Mouse (Mus musculus) embryonic facial prominence, embryonic 14.5 days (tissue): Measurements from ENCODE around the gene Fam219b. TPM values are rescaled to one million over a fixed set of nuclear protein-coding genes. Genes with fewer than 3 reads are reported as not detected.

Experiments used
- ATAC-seq: fragments of 200-750 bp; cut with Nextera tagmentation; 2 replicates; pipeline ENCODE4 v1.8.0; 2017; ENCODE audit warnings: low read depth, moderate number of reproducible peaks, moderate TSS enrichment
- DNase-seq: peaks from one replicate; pipeline ENCODE4 v3.0.0-alpha.2; 2015; ENCODE audit warnings: low spot score
- H3K27ac ChIP-seq: fragments of 300-500 bp; sonication (generic); replicated peaks from 2 replicates; pipeline ENCODE4 v1.5.1; 2014; ENCODE audit warnings: low read depth, mild to moderate bottlenecking, low read length, moderate library complexity
- H3K27me3 ChIP-seq: fragments of 300-500 bp; sonication (generic); replicated peaks from 2 replicates; pipeline ENCODE4 v1.6.1; 2014; ENCODE audit warnings: low read length; ENCODE audit not compliant: control insufficient read depth, insufficient read depth
- H3K36me3 ChIP-seq: fragments of 300-500 bp; sonication (generic); 2 replicates; pipeline ENCODE4 v1.6.1; 2014; ENCODE audit warnings: low read length, mixed read lengths; ENCODE audit not compliant: control insufficient read depth, insufficient read depth
- H3K4me1 ChIP-seq: fragments of 300-500 bp; sonication (generic); 2 replicates; pipeline ENCODE4 v1.6.1; 2014; ENCODE audit warnings: antibody characterized with exemption, low read length; ENCODE audit not compliant: control insufficient read depth, insufficient read depth
- H3K4me2 ChIP-seq: fragments of 300-500 bp; sonication (generic); 2 replicates; pipeline ENCODE4 v1.6.1; 2014; ENCODE audit warnings: low read depth, mild to moderate bottlenecking, low read length, moderate library complexity, mixed read lengths
- H3K4me3 ChIP-seq: fragments of 300-500 bp; sonication (generic); 2 replicates; pipeline ENCODE4 v1.5.1; 2014; ENCODE audit warnings: low read depth, mild to moderate bottlenecking, low read length
- H3K9ac ChIP-seq: fragments of 300-500 bp; sonication (generic); 2 replicates; pipeline ENCODE4 v1.6.1; 2014; ENCODE audit warnings: low read depth, mild to moderate bottlenecking, low read length, moderate library complexity, mixed read lengths
- H3K9me3 ChIP-seq: fragments of 300-500 bp; sonication (generic); 2 replicates; pipeline ENCODE4 v1.6.1; 2016; ENCODE audit warnings: low read length; ENCODE audit not compliant: control insufficient read depth
- WGBS: fragments of 180-500 bp; shearing (Covaris S2); extraction: QIAGEN DNeasy Blood & Tissue Kit; methylation state at CpG from one replicate; pipeline ENCODE4 v1.1.7; 2014; 5-methylcytosine and 5-hydroxymethylcytosine counted together
- polyA plus RNA-seq: library from polyadenylated mRNA; unstranded; fragments of >200 nt; fragmentation: Nextera tagmentation; extraction: Ambion mirVana; gene quantifications from 2 replicates; pipeline ENCODE4 v1.2.1, GENCODE M21; 2014

Gene Fam219b
- polyA plus RNA-seq, 1 experiment from 2014 or later, result 21.1 TPM

DNA sequence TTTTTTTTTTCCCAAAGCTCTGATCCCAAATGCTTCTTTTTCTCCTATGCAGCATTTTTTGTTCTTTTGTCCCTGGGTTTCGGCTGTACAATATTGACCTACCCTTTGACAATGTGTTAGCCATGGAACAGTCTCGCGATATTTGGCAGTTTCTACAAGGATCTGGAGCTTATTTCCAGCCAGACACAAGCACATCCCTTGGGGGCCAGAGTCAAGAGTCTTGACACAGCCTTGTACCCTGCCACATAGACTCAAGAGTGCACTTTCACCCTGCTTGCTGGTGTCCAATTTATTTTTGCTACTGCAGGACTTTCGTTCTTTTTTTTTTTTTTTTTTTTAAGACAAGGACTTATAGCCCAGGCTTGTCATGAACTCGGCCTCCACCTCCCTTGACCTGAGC is 966 bp upstream of the Fam219b start:
- H3K27ac ChIP-seq, result no peak overlapping the region
- no peak for DNase-seq
- H3K4me1 ChIP-seq, result peaks cover 7% of the 10 kb centered on the region; the same call in 1 of the 2 replicates
- 85% methylated on average over 5 of the region's 5 CpGs for WGBS
- no peak overlapping the region for H3K9ac ChIP-seq
- H3K36me3 ChIP-seq, result peaks cover 46% of the 10 kb centered on the region
- no peak for ATAC-seq
- peak overlapping the region; percentile 73 for H3K4me2 ChIP-seq
- H3K27me3 ChIP-seq, result no peaks in the 10 kb centered on the region
- H3K9me3 ChIP-seq, result no peaks in the 10 kb centered on the region
- peak overlapping the region; percentile 76; the same call in 1 of the 2 replicates for H3K4me3 ChIP-seq

- peak; percentile 57; the same call in 1 of the 2 replicates for ATAC-seq
- Histone ChIP-seq H3K4me2 (peak overlapping the region; percentile 73), H3K9ac (peak overlapping the region; percentile 88), H3K9me3 (no peaks in the 10 kb centered on the region), H3K4me1 (peaks cover 7% of the 10 kb centered on the region; the same call in 1 of the 2 replicates), H3K27ac (peak overlapping the region; percentile 56), H3K36me3 (peaks cover 40% of the 10 kb centered on the region), H3K27me3 (no peaks in the 10 kb centered on the region), H3K4me3 (peak overlapping the region; percentile 76)
- WGBS, result under 1% methylated on average over 24 of the region's 24 CpGs
- DNase-seq, result no peak
Observed at GRCm38 (mm10) chr9:57537728-57538181, 427 bp downstream of the Fam219b start.

DNA sequence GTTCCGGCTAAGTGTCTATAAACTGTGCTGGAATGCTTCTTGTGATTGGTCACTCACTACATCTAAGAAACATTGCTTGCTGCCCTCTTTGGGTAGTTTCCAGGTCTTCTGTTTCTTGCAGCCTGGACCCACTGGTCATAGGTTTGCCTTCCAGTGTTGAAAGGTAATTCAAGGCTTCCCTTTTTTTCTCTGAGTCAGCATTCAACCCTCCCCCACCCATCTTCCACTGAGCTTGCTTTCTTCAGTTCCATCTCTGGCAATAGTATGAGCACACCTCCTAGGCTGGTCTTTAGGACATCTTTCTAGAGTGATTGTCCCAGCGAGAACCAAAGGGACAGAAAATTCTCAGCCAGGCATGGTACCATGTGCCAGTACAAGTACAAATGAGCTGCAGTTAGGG is 2.2 kb downstream of the Fam219b start:
- WGBS, result 89% methylated on average over 2 of the region's 2 CpGs
- Histone ChIP-seq H3K4me3 (no peak overlapping the region), H3K4me2 (no peak overlapping the region), H3K27me3 (no peaks in the 10 kb centered on the region), H3K27ac (no peak overlapping the region), H3K9ac (no peak overlapping the region), H3K9me3 (no peaks in the 10 kb centered on the region), H3K36me3 (peaks cover 46% of the 10 kb centered on the region), H3K4me1 (peaks cover 7% of the 10 kb centered on the region; the same call in 1 of the 2 replicates)
- no peak for ATAC-seq
- no peak for DNase-seq

DNA sequence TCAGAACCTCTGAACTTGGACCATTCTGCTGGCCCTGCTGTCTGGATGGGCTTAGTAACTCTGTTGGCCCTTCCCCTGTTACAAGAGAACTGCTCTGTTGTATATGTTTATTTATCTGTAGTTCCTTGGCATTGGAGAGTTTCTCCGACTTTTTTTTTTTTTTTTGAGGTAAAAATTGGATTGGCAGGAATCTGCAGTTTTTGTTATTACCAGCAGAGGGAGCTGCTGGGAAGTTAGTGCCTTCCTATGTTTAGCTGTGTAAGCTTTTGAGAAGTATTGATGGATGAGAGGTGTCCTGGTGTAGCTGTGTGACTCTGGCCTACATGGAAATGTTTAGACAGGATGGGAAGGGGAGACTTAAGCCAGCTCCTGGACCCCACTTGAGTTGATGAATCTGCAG is 4.0 kb downstream of the Fam219b start:
- peak; percentile 70 for DNase-seq
- H3K36me3 ChIP-seq, result peaks cover 55% of the 10 kb centered on the region
- H3K9ac ChIP-seq, result no peak overlapping the region
- no peak overlapping the region for H3K27ac ChIP-seq
- peaks cover 7% of the 10 kb centered on the region; the same call in 1 of the 2 replicates for H3K4me1 ChIP-seq
- WGBS, result 12% methylated on average over 1 of the region's 1 CpGs
- ATAC-seq, result no peak
- H3K27me3 ChIP-seq, result no peaks in the 10 kb centered on the region
- H3K4me3 ChIP-seq, result no peak overlapping the region
- no peak overlapping the region for H3K4me2 ChIP-seq
- no peaks in the 10 kb centered on the region for H3K9me3 ChIP-seq

- H3K36me3 ChIP-seq, result peaks cover 77% of the 10 kb centered on the region
Observed at GRCm38 (mm10) chr9:57543951-57544350, 6.6 kb downstream of the Fam219b start.

DNA sequence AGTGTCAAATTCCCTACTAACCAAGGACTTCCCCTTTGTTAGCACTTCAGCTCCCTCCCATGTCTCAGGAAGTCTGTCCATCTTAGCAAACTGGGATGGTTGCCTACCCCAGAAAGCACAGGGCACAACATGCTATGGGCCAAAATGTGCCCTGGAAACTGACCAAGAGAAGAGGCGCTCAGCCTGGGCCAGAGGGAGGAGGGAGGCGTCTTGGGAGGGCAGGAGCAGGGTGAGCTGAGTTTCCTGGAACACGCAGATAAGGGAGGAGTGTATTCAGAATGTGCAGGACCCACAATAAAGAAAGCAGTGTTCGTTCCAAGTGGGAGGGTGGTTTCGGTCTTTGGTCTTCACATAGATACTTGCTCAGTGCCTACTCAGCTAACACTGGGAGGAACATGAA is 10.0 kb downstream of the Fam219b start:
- no peak overlapping the region for H3K4me3 ChIP-seq
- no peak overlapping the region for H3K4me2 ChIP-seq
- no peaks in the 10 kb centered on the region for H3K27me3 ChIP-seq
- H3K27ac ChIP-seq, result no peak overlapping the region
- peaks cover 82% of the 10 kb centered on the region for H3K36me3 ChIP-seq
- peaks cover 6% of the 10 kb centered on the region; the same call in 1 of the 2 replicates for H3K4me1 ChIP-seq
- H3K9ac ChIP-seq, result no peak overlapping the region
- DNase-seq (no peak), ATAC-seq (no peak)
- no peaks in the 10 kb centered on the region for H3K9me3 ChIP-seq
- 85% methylated on average over 5 of the region's 5 CpGs for WGBS

More at GRCm38 (mm10) chr9:57543951-57544350, 6.6 kb downstream of the Fam219b start:
- Histone ChIP-seq H3K27me3 (no peaks in the 10 kb centered on the region), H3K9me3 (no peaks in the 10 kb centered on the region), H3K4me1 (no peaks in the 10 kb centered on the region), H3K27ac (no peak overlapping the region), H3K9ac (no peak overlapping the region), H3K4me3 (no peak overlapping the region), H3K4me2 (no peak overlapping the region)
- DNase-seq (no peak), ATAC-seq (no peak)
- WGBS, result 79% methylated on average over 3 of the region's 3 CpGs

GRCm38 (mm10) chr9:57547869-57548268 is 10.5 kb downstream of the Fam219b start:
- Histone ChIP-seq H3K9ac (no peak overlapping the region), H3K4me2 (no peak overlapping the region), H3K4me1 (peaks cover 6% of the 10 kb centered on the region; the same call in 1 of the 2 replicates), H3K27me3 (no peaks in the 10 kb centered on the region), H3K36me3 (peaks cover 76% of the 10 kb centered on the region), H3K27ac (no peak overlapping the region), H3K9me3 (no peaks in the 10 kb centered on the region), H3K4me3 (no peak overlapping the region)
- WGBS, result 89% methylated on average over 11 of the region's 11 CpGs
- no peak for ATAC-seq
- DNase-seq, result no peak

- Histone ChIP-seq H3K4me3 (no peak overlapping the region), H3K9ac (no peak overlapping the region), H3K9me3 (no peaks in the 10 kb centered on the region), H3K36me3 (peaks cover 63% of the 10 kb centered on the region), H3K27me3 (no peaks in the 10 kb centered on the region), H3K27ac (no peak overlapping the region), H3K4me2 (no peak overlapping the region), H3K4me1 (peaks cover 6% of the 10 kb centered on the region; the same call in 1 of the 2 replicates)
- ATAC-seq, result no peak
- 90% methylated on average over 4 of the region's 4 CpGs for WGBS
- no peak for DNase-seq
Observed at GRCm38 (mm10) chr9:57549186-57549585, 11.9 kb downstream of the Fam219b start.
